Mouse (Mus musculus) layer of hippocampus, adult 8-10 months (tissue): ENCODE results near the gene Nbea. TPM values are rescaled to one million over a fixed set of nuclear protein-coding genes. Genes with fewer than 3 reads are reported as not detected.
"Not testable (repeated sequence)": the region's sequence is repeated elsewhere in the genome, so short reads cannot be mapped to it uniquely, and the experiment has no call there.

Experiments
- DNase-seq, 2 experiments: peaks; one replicate each; pipeline ENCODE4 v3.0.0; 2022; ENCODE audit warnings: low spot score in 2 of 2
- total RNA-seq, 4 experiments: library from RNA; stranded (reverse); gene quantifications; 2 replicates each; pipeline ENCODE4 v1.2.4; 2022

Nbea gene
- total RNA-seq, 4 experiments from 2014 or later = 174 to 221 (median 199) TPM

DNA sequence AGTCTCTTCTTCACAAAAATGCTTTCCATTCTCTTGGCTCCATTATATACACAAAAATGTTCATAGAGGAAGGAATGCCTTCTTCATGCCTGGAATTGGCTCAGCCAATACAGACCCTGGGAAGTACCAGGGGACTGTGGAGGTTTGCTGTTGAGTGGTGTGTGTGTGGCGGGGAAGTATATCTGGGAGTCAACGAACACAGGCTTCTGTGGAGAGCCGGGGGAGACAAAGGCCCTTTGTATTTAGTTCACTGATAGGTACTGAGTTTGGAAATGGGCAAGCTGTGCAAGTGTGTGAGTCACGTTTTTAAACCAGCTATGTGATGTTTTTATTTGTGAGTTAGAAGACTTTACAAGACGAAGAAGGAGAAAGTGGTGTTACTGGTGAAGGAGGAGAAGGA, 517.6 kb downstream of the Nbea start:
- DNase-seq = no peak

DNA sequence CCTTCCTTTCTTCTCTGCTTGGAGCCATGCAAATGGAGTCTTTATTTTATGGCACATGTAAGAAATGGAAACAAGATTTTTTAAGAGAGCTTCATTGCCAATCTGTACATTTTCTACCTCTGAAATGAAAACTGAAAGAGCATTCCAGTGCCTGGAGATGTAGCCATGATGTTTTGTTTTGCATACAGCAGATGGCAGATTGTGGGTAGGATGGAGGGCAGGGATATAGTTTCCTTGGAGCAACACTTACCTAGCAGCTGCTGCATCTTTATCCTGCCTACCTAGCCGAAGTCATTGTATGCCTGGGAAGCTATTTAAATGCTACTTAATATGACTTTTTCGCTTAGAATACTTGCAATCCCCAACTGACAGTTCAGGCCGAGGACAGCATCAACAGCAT, 518.8 kb downstream of the Nbea start:
- no peak for DNase-seq

DNA sequence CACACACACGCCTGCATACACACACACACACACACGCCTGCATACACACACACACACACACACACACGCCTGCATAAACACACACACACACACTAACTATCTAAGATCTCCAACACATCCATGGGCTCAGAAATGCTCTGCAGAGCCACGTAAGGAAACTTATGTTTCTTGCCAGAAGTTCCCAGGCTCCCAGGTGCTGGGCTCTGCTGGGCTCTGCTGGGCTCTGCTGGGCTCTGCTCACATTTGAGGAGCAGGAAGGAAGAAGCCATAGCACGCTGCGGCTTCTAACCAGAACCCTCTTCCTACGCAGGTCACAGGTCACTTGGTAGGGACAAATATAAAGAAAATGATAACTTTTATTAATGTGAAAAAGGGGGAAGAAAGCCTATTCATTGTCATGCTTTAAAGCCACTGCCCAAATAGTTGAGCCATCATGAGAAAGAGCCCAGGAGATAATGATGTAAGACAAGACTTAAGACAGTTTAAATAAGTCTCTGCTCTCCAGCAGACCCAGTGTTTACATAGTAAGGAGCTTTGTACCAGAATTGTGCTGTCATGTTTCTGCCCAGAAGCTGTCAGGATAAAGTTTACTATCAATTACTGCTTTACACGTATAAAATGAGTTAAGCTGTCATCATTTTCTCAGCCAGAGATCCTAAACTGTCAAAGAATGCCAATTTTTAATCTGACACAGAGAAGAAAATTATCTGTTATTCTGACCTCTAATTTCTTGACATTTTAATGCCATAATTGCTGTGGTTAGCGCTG, 521.6 kb downstream of the Nbea start:
- DNase-seq = no peak

DNA sequence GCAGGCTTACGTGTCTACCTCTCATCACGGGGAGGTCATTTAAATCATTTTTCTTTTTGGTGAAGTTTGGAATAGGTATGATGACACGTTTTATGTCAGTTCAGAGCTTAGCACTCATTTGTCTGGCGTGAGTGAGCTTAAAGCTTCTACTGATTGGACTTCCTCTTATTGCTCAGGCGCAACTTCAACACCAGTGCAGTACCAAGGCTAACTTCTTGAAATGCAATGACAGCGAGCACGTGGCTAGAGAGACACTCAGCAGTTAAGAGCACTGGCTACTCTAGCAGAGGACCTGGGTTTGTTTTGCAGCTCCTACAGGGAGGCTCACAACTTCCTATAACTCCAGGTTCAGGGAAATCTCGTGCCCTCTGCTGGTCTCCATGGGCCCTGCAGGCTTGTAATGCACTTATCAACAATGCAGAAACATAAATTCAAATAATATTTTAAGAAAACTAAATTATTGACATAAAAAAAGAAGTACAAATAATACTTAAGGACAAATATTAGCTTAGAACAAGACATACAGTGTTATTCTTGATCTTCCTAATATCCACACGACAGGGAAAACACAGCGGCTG, 523.2 kb downstream of the Nbea start:
- DNase-seq = no peak

DNA sequence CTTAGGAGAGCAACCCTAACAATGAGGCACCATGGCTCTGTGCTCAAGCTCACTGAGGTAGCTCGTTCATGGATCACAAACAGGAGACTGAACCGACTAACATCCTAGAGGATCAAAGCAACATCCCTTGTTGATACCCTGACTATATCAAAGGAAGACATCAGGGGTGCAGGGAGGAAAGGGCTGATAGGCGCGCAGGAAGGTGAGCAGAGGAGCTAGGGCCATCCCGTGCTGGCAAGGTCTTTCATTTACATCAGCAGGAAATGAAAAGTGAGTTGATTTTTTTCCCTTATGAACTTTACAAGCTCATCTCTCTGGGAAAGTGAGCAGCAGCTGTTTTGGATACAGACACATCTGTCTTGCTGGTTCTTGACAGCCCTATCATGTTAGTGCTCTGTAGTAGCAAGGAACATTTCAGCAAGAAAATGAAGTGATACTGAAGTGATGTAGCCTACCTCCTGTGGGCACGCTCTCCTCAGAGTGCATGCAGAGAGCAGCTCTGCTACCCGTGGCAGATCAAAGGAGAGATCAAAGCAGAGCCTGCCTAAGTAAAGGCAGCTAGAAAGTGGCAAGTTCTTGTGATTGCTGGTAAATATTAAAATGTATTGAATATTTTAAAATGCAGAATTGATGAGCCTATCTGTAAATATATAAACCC, 523.8 kb downstream of the Nbea start:
- DNase-seq = no peak

DNA sequence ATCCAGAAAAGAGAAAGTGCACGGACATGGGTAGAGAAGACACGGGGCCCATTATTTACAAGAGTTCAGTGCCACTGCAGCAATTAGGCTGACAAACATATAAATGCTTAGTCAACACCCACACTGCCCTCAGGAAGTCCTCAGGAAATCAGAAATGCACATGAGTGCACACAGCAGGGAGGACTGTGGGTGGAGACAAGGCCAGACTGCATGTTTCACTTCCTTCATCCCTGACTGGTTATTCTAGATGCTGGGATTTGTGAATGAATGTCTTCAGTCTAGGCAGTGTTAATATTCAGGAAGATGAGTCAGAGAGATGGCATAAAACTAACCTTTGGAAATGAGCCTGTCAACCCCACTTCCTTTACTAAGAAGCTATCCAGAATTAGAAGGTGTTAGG, 531.2 kb downstream of the Nbea start:
- no peak for DNase-seq

DNA sequence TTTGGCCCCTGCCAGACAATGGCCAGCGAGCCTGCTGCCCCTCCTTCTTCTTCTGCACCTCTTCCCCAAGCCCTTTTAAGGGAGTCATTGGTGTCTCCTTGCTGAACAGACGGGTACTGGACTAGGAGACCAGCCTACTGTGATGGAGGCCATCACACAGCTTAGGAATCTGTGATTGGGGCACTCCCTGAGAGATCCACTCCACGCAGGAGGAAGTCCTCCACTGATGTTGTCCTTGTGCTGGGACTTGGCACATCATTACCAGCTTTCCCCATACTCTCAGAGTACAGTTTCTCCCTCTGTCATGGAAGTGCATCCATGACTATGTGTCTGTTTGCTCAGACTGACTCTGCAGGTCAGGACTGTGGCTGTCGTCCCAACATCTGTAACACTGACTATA, 531.6 kb downstream of the Nbea start:
- DNase-seq = no peak

DNA sequence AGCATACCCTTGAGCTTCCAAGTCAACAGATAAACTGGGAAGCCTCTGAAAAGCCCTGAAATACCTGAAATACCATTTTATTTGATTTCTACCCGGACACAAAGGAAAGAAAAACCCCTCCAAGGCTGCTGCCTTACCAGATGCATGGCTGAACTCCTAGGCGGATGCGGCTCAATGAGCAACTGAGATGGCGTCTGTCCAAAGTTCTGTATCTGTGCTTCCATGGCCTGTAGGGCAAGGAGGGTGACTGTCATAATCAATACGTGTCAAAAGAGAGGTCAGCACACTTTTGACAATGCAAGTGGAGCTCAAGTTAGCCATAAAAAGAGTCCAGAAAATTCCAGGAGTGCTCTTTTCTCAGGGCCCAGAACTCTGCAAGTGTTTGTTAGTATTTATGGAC, 534.0 kb downstream of the Nbea start:
- DNase-seq = no peak

DNA sequence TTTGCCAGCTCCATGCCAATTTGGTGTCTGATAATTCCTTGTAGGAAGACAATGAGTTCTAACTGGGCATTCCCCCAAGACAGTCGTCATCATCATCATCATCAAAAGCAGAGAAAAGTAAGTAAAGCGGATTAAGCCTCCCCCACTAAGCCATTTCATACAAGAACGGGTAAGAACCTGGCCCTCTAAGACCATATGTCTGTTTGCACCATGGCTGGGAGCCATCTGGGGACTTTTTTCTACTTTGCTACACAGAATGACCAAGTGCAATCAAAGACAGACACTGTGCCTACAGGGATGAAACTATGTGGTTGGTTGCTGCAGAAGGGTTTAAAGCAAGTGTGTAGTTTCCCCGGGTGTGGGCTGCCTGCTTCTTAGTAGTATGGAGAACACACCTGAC, 535.2 kb downstream of the Nbea start:
- DNase-seq = no peak

DNA sequence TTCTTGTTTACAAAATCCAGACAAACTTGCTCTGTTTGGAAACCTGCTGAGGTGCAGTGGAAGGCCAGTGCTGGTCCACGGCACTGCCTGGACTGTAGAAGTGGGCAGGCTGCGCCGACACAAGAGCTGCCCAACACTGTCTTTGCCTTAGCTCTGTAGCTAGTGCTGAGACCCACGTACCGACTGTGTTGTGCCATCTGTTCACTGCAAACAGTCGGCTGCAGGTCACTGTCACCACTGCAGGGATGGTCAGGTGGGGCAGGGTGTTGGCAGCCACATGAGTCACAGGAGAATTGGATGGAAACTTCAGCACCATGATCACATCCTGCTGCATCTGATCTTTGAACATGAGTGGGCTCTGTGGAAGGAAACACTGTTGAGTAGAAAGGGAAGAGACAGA, 536.3 kb downstream of the Nbea start:
- DNase-seq = no peak

DNA sequence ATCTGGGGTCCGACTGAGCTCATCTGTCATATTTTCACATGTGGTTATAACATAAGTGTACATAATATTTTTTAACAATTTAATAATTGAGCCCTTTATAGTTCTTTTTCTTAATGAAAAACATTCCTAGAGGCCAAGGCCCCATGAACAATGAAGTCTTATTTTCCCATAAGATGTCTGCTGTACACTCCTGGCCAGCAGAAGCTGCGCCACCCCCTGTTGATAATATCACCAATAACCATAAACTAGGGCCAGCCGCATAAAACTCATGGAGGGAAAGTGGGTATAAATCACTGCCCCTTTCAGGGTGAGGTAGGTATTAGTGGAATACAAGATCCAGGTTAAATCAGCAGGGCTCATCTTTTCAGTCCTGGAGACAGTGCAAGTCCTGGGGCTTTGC, 537.1 kb downstream of the Nbea start:
- DNase-seq = no peak

DNA sequence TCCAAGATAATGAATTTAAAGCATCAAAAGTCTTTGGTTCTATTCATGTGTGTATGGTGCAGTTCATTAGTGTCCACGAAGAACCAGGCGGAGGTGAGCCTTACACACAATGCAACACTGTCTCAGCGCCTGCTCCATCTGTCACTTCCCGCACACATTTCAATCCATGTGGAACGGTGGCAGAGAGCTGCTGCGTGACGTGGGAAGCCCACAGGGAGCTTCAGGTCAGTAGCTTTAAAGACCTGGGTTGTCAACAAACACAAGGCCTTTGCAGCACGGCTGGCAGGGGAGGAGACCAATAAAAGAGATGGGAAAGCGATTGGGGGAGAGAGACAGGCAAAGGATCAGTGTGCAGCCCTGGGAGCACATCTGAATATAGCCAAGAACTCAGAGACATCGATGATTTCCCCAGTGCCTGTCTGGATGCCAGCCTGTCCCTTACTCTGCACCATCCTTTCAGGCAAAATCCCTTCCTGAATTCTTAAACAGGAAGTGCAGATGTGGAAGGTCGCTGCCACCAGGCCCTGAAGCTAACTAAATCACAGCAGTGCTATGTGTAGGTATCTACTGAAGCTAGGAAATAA, 539.4 kb downstream of the Nbea start:
- DNase-seq = no peak

DNA sequence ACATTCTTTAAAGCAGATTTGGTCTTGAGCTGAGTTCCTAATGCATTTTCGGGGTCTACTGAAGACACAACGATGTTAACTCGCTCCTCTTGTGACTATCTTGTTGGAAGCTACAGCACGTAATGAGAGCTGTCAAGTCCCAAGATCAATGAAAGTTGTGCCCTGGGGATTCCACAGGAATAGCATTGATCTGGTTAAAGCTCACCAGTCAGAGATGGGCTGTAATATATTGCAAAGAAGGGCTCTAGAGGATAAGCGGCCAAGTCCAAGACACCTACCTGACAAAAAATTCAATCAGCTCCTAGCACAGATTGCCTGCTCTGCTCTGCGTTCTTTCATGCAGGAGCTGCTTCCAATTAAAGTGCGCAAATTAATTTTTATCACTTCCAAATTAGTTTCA, 545.8 kb downstream of the Nbea start:
- no peak for DNase-seq

DNA sequence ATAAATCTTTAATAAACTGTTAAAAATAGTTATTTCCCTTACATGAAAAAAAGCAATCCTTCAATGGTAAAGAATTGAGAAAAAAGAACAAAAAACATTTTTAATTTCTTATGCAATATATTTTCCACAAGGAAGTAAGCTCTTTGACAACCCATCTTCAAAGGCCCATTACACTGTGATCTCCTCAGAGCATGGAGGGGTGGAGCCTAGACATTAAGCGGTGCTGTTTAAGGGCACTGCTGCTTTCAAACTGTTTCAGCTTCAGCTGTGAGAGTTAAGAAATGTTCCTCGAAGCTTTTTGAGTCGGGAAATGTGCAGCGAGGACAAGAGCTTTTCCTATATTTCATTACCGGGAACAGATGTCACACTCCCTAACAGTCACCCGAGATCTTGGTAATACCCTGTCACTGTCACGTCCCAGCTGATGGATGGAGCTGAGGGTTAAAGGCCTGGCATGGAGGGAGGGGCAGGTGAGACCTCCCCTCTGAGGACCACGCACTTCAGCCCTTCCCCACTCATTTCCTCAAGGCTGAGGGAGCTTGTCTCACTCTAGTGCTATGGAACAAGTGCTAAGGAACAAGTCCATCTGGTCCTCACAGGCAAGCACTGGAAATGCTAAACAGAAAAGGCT, 547.8 kb downstream of the Nbea start:
- no peak for DNase-seq

DNA sequence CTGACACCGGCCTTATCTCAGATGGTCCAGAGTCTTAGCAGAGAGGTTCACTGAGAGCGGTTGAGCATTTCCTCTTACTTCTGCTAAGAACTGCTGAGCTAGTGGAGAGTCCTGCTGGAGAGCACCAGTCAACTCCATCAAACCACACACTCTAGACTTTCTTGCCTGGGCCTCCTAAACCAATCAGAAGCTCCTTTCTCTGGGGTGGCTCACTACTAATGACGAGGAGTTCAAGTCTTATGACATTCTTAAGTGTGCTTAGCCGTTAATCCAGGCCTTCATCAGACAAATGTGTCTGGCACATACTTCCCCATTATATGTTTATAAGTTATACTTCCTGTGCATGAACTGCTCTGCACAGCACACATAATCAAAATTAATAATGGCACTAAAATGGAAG, 556.4 kb downstream of the Nbea start:
- DNase-seq = no peak

DNA sequence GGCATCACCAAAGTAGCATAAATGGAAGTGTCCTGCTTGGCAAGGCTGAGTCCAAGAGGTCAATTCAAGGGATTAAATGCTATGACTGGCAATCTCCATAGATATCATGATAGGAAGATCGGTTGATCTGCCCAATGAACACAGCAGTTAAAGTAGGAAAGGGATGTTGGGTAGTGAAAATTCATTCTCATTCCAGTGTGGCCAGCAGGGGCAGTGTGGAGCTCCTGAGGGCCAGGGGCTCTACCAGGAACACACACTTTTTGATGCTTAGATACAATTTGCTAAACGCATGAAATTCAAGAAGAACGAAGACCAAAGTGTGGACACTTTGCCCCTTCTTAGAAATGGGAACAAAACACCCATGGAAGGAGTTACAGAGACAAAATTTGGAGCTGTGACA, 561.5 kb downstream of the Nbea start:
- not testable (repeated sequence) for DNase-seq

DNA sequence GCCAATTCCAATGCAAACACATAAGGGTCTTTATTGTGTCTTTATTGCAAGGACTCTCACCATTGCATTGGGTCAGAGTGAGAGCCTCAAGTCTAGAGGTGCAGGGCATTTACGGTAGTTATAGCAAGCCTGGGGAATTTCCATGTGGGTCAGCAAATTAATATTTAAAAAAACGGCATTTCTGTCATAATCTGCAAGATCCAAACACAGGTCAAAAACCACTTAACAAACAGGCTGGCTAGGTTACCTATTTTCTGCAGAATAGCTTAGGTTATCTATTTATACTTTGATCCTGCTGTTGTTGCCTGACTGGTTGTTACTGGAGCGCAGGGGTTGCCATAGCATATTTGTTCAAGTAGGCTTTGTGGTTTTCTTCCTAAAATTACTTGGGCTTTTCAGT, 565.1 kb downstream of the Nbea start:
- DNase-seq = no peak

DNA sequence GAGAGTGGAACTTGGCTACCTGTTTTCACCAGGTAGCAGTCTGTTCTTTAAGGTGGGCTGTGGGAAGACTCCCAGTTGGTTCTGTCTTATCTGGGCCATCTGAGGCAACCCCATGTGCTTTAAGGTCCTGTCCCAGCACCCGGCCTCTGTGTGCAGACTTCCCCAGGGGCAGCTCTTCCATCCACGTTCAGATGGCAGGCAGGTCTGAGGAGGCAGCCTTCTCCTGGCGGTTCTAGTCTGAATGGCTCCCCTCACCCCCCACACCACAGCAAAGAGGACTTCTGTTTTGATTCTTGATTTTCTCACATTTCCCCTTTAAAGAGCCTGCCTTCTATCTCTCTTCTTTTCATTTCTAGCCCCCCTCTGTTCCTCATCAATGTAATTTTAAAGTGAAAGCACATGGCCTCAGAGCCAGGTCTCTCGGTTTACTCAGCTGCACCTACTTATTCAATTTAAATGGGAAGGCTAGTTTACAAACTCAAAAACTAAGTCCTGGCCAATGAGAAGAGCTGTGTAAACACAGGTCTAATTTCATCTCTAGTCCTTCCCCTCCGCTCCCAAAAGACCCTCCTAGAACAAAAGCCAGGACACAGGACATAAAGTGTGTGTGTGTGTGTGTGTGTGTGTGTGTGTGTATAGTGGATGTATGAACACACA, 570.9 kb downstream of the Nbea start:
- no peak for DNase-seq

DNA sequence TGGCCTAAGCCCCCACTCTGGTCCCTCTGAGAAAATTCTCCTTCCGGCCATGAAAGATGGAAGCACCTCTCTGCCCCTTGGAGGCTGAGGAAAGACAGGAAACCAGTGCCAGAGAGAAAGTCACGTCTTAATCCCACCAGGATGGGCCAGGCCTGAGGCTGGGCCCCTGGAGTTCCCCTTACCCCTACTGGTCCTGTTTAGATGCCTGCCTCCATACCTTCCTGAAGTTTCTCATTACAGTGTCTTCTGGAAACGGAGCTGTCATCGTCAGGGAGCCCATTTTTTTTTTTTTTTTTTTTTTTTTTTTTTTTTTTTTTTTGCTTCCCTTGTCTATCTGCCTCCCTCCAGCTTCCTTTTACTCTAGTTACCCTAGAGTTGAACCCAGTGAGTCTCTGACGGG, 571.5 kb downstream of the Nbea start:
- DNase-seq = no peak

DNA sequence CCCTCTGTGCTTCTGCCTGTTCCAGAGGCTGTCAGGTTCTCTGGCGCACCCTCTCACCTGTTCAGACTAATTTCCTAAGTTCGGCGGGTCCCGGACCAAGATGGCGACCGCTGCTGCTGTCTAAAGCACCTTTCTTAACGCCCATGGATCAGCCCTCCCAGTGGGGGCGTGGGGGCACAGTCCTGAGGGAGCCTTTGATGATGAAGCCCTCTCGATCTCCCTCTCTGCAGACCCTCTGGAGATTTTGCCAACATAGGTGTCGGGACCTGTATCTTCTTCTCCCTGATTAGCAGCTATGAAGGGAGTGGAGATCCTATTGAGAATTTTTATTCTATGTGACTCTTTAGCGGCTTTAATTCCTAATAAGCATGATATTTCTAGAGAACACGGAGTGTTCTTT, 573.3 kb downstream of the Nbea start:
- no peak for DNase-seq

DNA sequence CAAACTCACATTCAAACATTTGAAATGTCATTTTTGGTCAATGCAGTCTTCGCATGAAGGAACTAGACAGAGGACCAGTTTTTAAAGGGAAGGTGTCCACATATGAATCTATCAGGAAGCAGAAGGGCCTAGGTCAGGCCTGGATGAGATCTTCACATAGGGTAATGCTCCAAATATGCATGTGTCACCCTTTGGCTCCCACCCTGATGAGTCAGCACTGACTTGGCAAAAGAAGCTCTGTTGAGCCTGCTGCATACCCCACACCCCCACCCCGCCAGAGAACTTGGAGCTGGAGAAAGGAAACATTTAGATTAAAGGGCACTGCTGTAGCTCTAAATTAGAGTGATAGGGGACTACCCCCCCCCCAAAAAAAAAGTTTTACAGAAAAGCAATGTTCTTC, 583.2 kb downstream of the Nbea start:
- DNase-seq = no peak
